Mouse (Mus musculus): ENCODE measurements at regions not wholly inside any gene's neighbourhood (a gene's known extent, or its start where the extent isn't known, plus 50 kb on each side); places are given as distances from the start of the nearest gene placed in this dataset.

- Histone ChIP-seq H3K4me2 (no peak overlapping the region), H3K27ac (replicated peaks) (no peak overlapping the region), H3K27me3 (replicated peaks) (no peaks in the 10 kb centered on the region), H3K4me3 (no peak overlapping the region), H3K9ac (no peak overlapping the region), H3K9me3 (no peaks in the 10 kb centered on the region), H3K36me3 (no peaks in the 10 kb centered on the region), H3K4me1 (no peaks in the 10 kb centered on the region)
- ATAC-seq (ENCODE audit: extremely low read depth, insufficient number of reproducible peaks, low FRiP score, low TSS enrichment), result no peak
- 74% methylated on average over 8 of the region's 8 CpGs for WGBS
Measured at GRCm38 (mm10) chr17:80862338-80862737, 82.1 kb upstream of the Tmem178 start.

GRCm38 (mm10) chr17:80846996-80847810, 97.2 kb upstream of the Tmem178 start:
- Histone ChIP-seq H3K9ac (no peak overlapping the region), H3K27ac (replicated peaks) (peak overlapping the region; percentile 48), H3K4me2 (peak overlapping the region; percentile 63), H3K27me3 (replicated peaks) (no peaks in the 10 kb centered on the region), H3K4me3 (peak overlapping the region; percentile 25), H3K36me3 (no peaks in the 10 kb centered on the region), H3K9me3 (no peaks in the 10 kb centered on the region), H3K4me1 (peaks cover 16% of the 10 kb centered on the region)
- WGBS, result 47% methylated on average over 23 of the region's 23 CpGs
- ATAC-seq (ENCODE audit: extremely low read depth, insufficient number of reproducible peaks, low FRiP score, low TSS enrichment), result no peak

GRCm38 (mm10) chr17:80845349-80845748, 99.1 kb upstream of the Tmem178 start:
- H3K36me3 ChIP-seq, result no peaks in the 10 kb centered on the region
- no peaks in the 10 kb centered on the region for H3K27me3 ChIP-seq (replicated peaks)
- no peak overlapping the region for H3K9ac ChIP-seq
- H3K4me3 ChIP-seq, result no peak overlapping the region
- 79% methylated on average over 7 of the region's 7 CpGs for WGBS
- ATAC-seq (ENCODE audit: extremely low read depth, insufficient number of reproducible peaks, low FRiP score, low TSS enrichment), result no peak
- H3K27ac ChIP-seq (replicated peaks), result no peak overlapping the region
- H3K4me1 ChIP-seq, result peaks cover 16% of the 10 kb centered on the region
- H3K9me3 ChIP-seq, result no peaks in the 10 kb centered on the region
- no peak overlapping the region for H3K4me2 ChIP-seq

GRCm38 (mm10) chr17:80841903-80842302, 102.5 kb upstream of the Tmem178 start:
- Histone ChIP-seq H3K4me2 (no peak overlapping the region), H3K27ac (replicated peaks) (no peak overlapping the region), H3K4me1 (peaks cover 14% of the 10 kb centered on the region), H3K4me3 (no peak overlapping the region), H3K27me3 (replicated peaks) (no peaks in the 10 kb centered on the region), H3K9ac (no peak overlapping the region), H3K9me3 (no peaks in the 10 kb centered on the region), H3K36me3 (no peaks in the 10 kb centered on the region)
- 84% methylated on average over 4 of the region's 4 CpGs for WGBS
- ATAC-seq (ENCODE audit: extremely low read depth, insufficient number of reproducible peaks, low FRiP score, low TSS enrichment), result no peak

- no peak for ATAC-seq (ENCODE audit: extremely low read depth, insufficient number of reproducible peaks, low FRiP score, low TSS enrichment)
- Histone ChIP-seq H3K4me2 (no peak overlapping the region), H3K27me3 (replicated peaks) (no peaks in the 10 kb centered on the region), H3K4me1 (peaks cover 8% of the 10 kb centered on the region), H3K9ac (no peak overlapping the region), H3K4me3 (no peak overlapping the region), H3K36me3 (no peaks in the 10 kb centered on the region), H3K9me3 (no peaks in the 10 kb centered on the region), H3K27ac (replicated peaks) (no peak overlapping the region)
- WGBS, result 76% methylated on average over 6 of the region's 6 CpGs
Measured at GRCm38 (mm10) chr17:80840896-80841295, 103.5 kb upstream of the Tmem178 start.

GRCm38 (mm10) chr17:80840452-80840851, 104.0 kb upstream of the Tmem178 start:
- H3K4me3 ChIP-seq, result no peak overlapping the region
- no peak overlapping the region for H3K4me2 ChIP-seq
- 79% methylated on average over 4 of the region's 4 CpGs for WGBS
- peaks cover 8% of the 10 kb centered on the region for H3K4me1 ChIP-seq
- H3K27me3 ChIP-seq (replicated peaks), result no peaks in the 10 kb centered on the region
- H3K27ac ChIP-seq (replicated peaks), result no peak overlapping the region
- H3K9ac ChIP-seq, result no peak overlapping the region
- ATAC-seq (ENCODE audit: extremely low read depth, insufficient number of reproducible peaks, low FRiP score, low TSS enrichment), result no peak
- no peaks in the 10 kb centered on the region for H3K36me3 ChIP-seq
- H3K9me3 ChIP-seq, result no peaks in the 10 kb centered on the region

- no peak for ATAC-seq (ENCODE audit: extremely low read depth, insufficient number of reproducible peaks, low FRiP score, low TSS enrichment)
- H3K4me2 ChIP-seq, result no peak overlapping the region
- H3K9me3 ChIP-seq, result no peaks in the 10 kb centered on the region
- H3K4me1 ChIP-seq, result peaks cover 10% of the 10 kb centered on the region
- no peaks in the 10 kb centered on the region for H3K36me3 ChIP-seq
- H3K4me3 ChIP-seq, result no peak overlapping the region
- no peak overlapping the region for H3K27ac ChIP-seq (replicated peaks)
- no peaks in the 10 kb centered on the region for H3K27me3 ChIP-seq (replicated peaks)
- no peak overlapping the region for H3K9ac ChIP-seq
Measured at GRCm38 (mm10) chr17:80834701-80835100, 106.4 kb upstream of the Map4k3 start.

- no peak overlapping the region; the same call in 1 of the 2 replicates for H3K9ac ChIP-seq
- H3K4me2 ChIP-seq, result no peak overlapping the region
- no peak for ATAC-seq (ENCODE audit: extremely low read depth, insufficient number of reproducible peaks, low FRiP score, low TSS enrichment)
- no peak overlapping the region for H3K4me3 ChIP-seq
- H3K27me3 ChIP-seq (replicated peaks), result no peaks in the 10 kb centered on the region
- H3K4me1 ChIP-seq, result peaks cover 10% of the 10 kb centered on the region
- 36% methylated on average over 5 of the region's 5 CpGs for WGBS
- no peaks in the 10 kb centered on the region for H3K9me3 ChIP-seq
- H3K27ac ChIP-seq (replicated peaks), result no peak overlapping the region
- no peaks in the 10 kb centered on the region for H3K36me3 ChIP-seq
Measured at GRCm38 (mm10) chr17:80834176-80834517, 105.9 kb upstream of the Map4k3 start.

GRCm38 (mm10) chr17:80833355-80834175, 105.3 kb upstream of the Map4k3 start:
- H3K4me3 ChIP-seq, result no peak overlapping the region
- WGBS, result 22% methylated on average over 10 of the region's 10 CpGs
- H3K4me2 ChIP-seq, result peak overlapping the region; percentile 26; the same call in 1 of the 2 replicates
- no peak overlapping the region for H3K27ac ChIP-seq (replicated peaks)
- H3K36me3 ChIP-seq, result no peaks in the 10 kb centered on the region
- ATAC-seq (ENCODE audit: extremely low read depth, insufficient number of reproducible peaks, low FRiP score, low TSS enrichment), result no peak
- peaks cover 10% of the 10 kb centered on the region for H3K4me1 ChIP-seq
- H3K9me3 ChIP-seq, result no peaks in the 10 kb centered on the region
- no peaks in the 10 kb centered on the region for H3K27me3 ChIP-seq (replicated peaks)
- H3K9ac ChIP-seq, result no peak overlapping the region; the same call in 1 of the 2 replicates

GRCm38 (mm10) chr17:80831686-80832085, 103.4 kb upstream of the Map4k3 start:
- Histone ChIP-seq H3K4me3 (no peak overlapping the region), H3K9me3 (no peaks in the 10 kb centered on the region), H3K4me1 (peaks cover 18% of the 10 kb centered on the region), H3K4me2 (no peak overlapping the region), H3K36me3 (no peaks in the 10 kb centered on the region), H3K27ac (replicated peaks) (no peak overlapping the region), H3K27me3 (replicated peaks) (no peaks in the 10 kb centered on the region), H3K9ac (no peak overlapping the region)
- ATAC-seq (ENCODE audit: extremely low read depth, insufficient number of reproducible peaks, low FRiP score, low TSS enrichment), result no peak
- WGBS, result 69% methylated on average over 4 of the region's 4 CpGs

GRCm38 (mm10) chr17:80827896-80828295, 99.6 kb upstream of the Map4k3 start:
- H3K9me3 ChIP-seq, result no peaks in the 10 kb centered on the region
- no peak overlapping the region for H3K9ac ChIP-seq
- no peaks in the 10 kb centered on the region for H3K27me3 ChIP-seq (replicated peaks)
- H3K4me2 ChIP-seq, result no peak overlapping the region
- no peak for ATAC-seq (ENCODE audit: extremely low read depth, insufficient number of reproducible peaks, low FRiP score, low TSS enrichment)
- H3K27ac ChIP-seq (replicated peaks), result no peak overlapping the region
- H3K4me1 ChIP-seq, result peaks cover 29% of the 10 kb centered on the region
- H3K4me3 ChIP-seq, result no peak overlapping the region
- 29% methylated on average over 2 of the region's 2 CpGs for WGBS
- H3K36me3 ChIP-seq, result no peaks in the 10 kb centered on the region

Measured in heart, embryonic 13.5 days (tissue).